ENCODE assay signal across 22 mouse cellular contexts in the genomic region with DNA sequence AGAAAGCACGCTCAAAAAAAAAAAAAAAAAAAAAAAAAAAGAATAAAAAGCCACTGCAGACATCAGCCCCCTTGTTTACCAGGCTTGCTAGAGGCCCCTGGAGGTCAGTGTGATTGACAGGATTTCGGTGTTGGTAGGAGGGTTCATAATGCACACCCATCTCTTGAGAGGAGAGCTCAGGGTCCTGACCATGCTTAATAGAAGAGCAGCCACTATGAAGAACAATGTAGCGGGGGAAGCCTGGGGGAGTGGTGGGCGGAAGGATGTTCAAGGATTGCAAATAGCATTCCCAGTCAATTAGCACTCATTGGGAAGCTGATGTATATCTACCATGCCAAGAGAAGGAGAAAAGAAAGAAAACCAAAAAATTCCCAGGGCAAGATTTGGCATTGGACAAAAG.
DNase-seq lines count a peak whose midpoint lies in the region; ATAC-seq lines count a peak whose summit lies in the region.
"Had no signal": no experiment of that assay in that cellular context is flagged by ENCODE, and none has a peak within 500 bp of the region (broad histone marks: within the 10 kb centered on the region; RNA-seq: fewer than 3 reads in every experiment).

No protein-coding gene starts in this region.

- no peak overlapping the region for H3K4me2 ChIP-seq in forebrain, embryonic 12.5 days
- no peak overlapping the region for H3K4me2 ChIP-seq in forebrain, embryonic 16.5 days (ENCODE audit: low read length)
- no peak overlapping the region for H3K4me2 ChIP-seq in lung, embryonic 15.5 days
- H3K4me2 ChIP-seq in midbrain, embryonic 14.5 days (ENCODE audit: low read length), result no peak overlapping the region
- H3K4me2 ChIP-seq: embryonic facial prominence, embryonic 15.5 days; heart, embryonic 15.5 days; neural tube, embryonic 15.5 days had no signal

- no peak overlapping the region for H3K4me3 ChIP-seq in forebrain, embryonic 12.5 days (replicated peaks)
- H3K4me3 ChIP-seq in forebrain, embryonic 16.5 days (replicated peaks; ENCODE audit: low read length), result no peak overlapping the region
- no peak overlapping the region for H3K4me3 ChIP-seq in lung, embryonic 15.5 days
- H3K4me3 ChIP-seq in midbrain, embryonic 14.5 days (replicated peaks; ENCODE audit: low read depth, low read length), result no peak overlapping the region
- H3K4me3 ChIP-seq: embryonic facial prominence, embryonic 15.5 days; gastrocnemius, adult 2 months; heart, embryonic 15.5 days; myocyte; neural tube, embryonic 15.5 days had no signal

- WGBS in forebrain, embryonic 12.5 days, result 12% methylated on average over 4 of the region's 4 CpGs
- WGBS in forebrain, embryonic 16.5 days, result 18% methylated on average over 4 of the region's 4 CpGs
- WGBS in lung, embryonic 15.5 days, result 42% methylated on average over 4 of the region's 4 CpGs
- WGBS in midbrain, embryonic 14.5 days, result 16% methylated on average over 4 of the region's 4 CpGs

- no peak overlapping the region for H3K27ac ChIP-seq in forebrain, embryonic 12.5 days
- no peak overlapping the region for H3K27ac ChIP-seq in forebrain, embryonic 16.5 days (ENCODE audit: low read length)
- H3K27ac ChIP-seq in lung, embryonic 15.5 days, result no peak overlapping the region
- no peak overlapping the region for H3K27ac ChIP-seq in midbrain, embryonic 14.5 days (replicated peaks; ENCODE audit: low read depth, low read length)
- H3K27ac ChIP-seq: embryonic facial prominence, embryonic 15.5 days; gastrocnemius, adult 2 months; heart, embryonic 15.5 days had no signal

- no peak for DNase-seq in lung, adult 18-20 months
- peak; percentile 24 for DNase-seq in Muller cell, postnatal 12 days (ENCODE audit: inconsistent ontology term)
- peak; percentile 36 for DNase-seq in midbrain, embryonic 14.5 days
- no peak for DNase-seq in cerebellum, adult 11-12 months
- no peak for DNase-seq in layer of hippocampus, adult 8-10 months (ENCODE audit: low spot score in 2 of 2)
- DNase-seq: adrenal gland, postnatal 25 days; cerebellum, adult 9-11 months; gastrocnemius, adult 2 months; heart, postnatal 4 days; kidney, adult 2 months; kidney, postnatal 10 days; layer of hippocampus, postnatal 36 days; lung, postnatal 4 days; thymus, adult 2 months had no signal

- no peaks in the 10 kb centered on the region for H3K36me3 ChIP-seq in forebrain, embryonic 12.5 days (replicated peaks)
- H3K36me3 ChIP-seq in forebrain, embryonic 16.5 days (ENCODE audit: control insufficient read depth, insufficient read depth), result no peaks in the 10 kb centered on the region
- no peaks in the 10 kb centered on the region for H3K36me3 ChIP-seq in lung, embryonic 15.5 days
- no peaks in the 10 kb centered on the region for H3K36me3 ChIP-seq in midbrain, embryonic 14.5 days (ENCODE audit: control insufficient read depth, insufficient read depth, low read length)
- H3K36me3 ChIP-seq: embryonic facial prominence, embryonic 15.5 days; heart, embryonic 15.5 days; neural tube, embryonic 15.5 days had no signal

- peaks cover 36% of the 10 kb centered on the region for H3K4me1 ChIP-seq in forebrain, embryonic 12.5 days
- H3K4me1 ChIP-seq in forebrain, embryonic 16.5 days (replicated peaks; ENCODE audit: control insufficient read depth, insufficient read depth, low read length), result peaks cover 12% of the 10 kb centered on the region
- peaks cover 13% of the 10 kb centered on the region; the same call in 1 of the 2 replicates for H3K4me1 ChIP-seq in lung, embryonic 15.5 days
- H3K4me1 ChIP-seq in midbrain, embryonic 14.5 days (ENCODE audit: control insufficient read depth, insufficient read depth, low read length), result peaks cover 42% of the 10 kb centered on the region

- no peaks in the 10 kb centered on the region for H3K9me3 ChIP-seq in forebrain, embryonic 12.5 days
- no peaks in the 10 kb centered on the region for H3K9me3 ChIP-seq in forebrain, embryonic 16.5 days (ENCODE audit: control insufficient read depth, low read length)
- H3K9me3 ChIP-seq in lung, embryonic 15.5 days, result no peaks in the 10 kb centered on the region
- H3K9me3 ChIP-seq in midbrain, embryonic 14.5 days (ENCODE audit: control insufficient read depth, low read length), result 0 out of 2 replicates have a peak, but pooled peaks cover 3% of the 10 kb centered on the region
- H3K9me3 ChIP-seq: embryonic facial prominence, embryonic 15.5 days; heart, embryonic 15.5 days; neural tube, embryonic 15.5 days had no signal

- peaks cover 20% of the 10 kb centered on the region for H3K27me3 ChIP-seq in forebrain, embryonic 12.5 days
- no peaks in the 10 kb centered on the region for H3K27me3 ChIP-seq in forebrain, embryonic 16.5 days (replicated peaks; ENCODE audit: control insufficient read depth, insufficient read depth, low read length)
- no peaks in the 10 kb centered on the region for H3K27me3 ChIP-seq in lung, embryonic 15.5 days
- H3K27me3 ChIP-seq in midbrain, embryonic 14.5 days (ENCODE audit: control insufficient read depth, insufficient read depth, low read length), result no peaks in the 10 kb centered on the region
- H3K27me3 ChIP-seq: embryonic facial prominence, embryonic 15.5 days; heart, embryonic 15.5 days; neural tube, embryonic 15.5 days had no signal

- H3K9ac ChIP-seq in forebrain, embryonic 12.5 days, result no peak overlapping the region
- H3K9ac ChIP-seq in forebrain, embryonic 16.5 days (replicated peaks; ENCODE audit: low read depth, low read length), result no peak overlapping the region
- H3K9ac ChIP-seq in lung, embryonic 15.5 days, result no peak overlapping the region
- H3K9ac ChIP-seq in midbrain, embryonic 14.5 days (replicated peaks; ENCODE audit: low read length), result no peak overlapping the region
- H3K9ac ChIP-seq: embryonic facial prominence, embryonic 15.5 days; heart, embryonic 15.5 days; neural tube, embryonic 15.5 days had no signal

- peak; percentile 66 for ATAC-seq in forebrain, embryonic 12.5 days (ENCODE audit: low FRiP score)
- no peak for ATAC-seq in forebrain, embryonic 16.5 days
- ATAC-seq in lung, embryonic 15.5 days (ENCODE audit: borderline replicate concordance, extremely low read depth, low FRiP score, low TSS enrichment), result peak; percentile 58; the same call in 1 of the 2 replicates
- peak; percentile 46; the same call in 1 of the 2 replicates for ATAC-seq in midbrain, embryonic 14.5 days (ENCODE audit: low FRiP score, low TSS enrichment)
- ATAC-seq: CD4-positive, CD25-positive, alpha-beta regulatory T cell, adult 4 months had no signal

Comparison
In these comparisons a context has a peak if more than half of its experiments do, and no peak if none do; other contexts are left out.
1. DNase-seq: peak in Muller cell, postnatal 12 days (single experiment) and midbrain, embryonic 14.5 days (single experiment); none in lung, adult 18-20 months (0 of 2), cerebellum, adult 11-12 months (single experiment) and layer of hippocampus, adult 8-10 months (0 of 2).